Mouse (Mus musculus): Measurements from ENCODE around the gene Mlip. TPM values are rescaled to one million over a fixed set of nuclear protein-coding genes. Genes with fewer than 3 reads are reported as not detected.
"Not testable (repeated sequence)": the region's sequence is repeated elsewhere in the genome, so short reads cannot be mapped to it uniquely, and the experiment has no call there.

The Mlip gene
- polyA plus RNA-seq, 1 experiment = not detected

GRCm38 (mm10) chr9:77161764-77162163 lies 191.0 kb downstream of the Mlip start:
- 74% methylated on average over 5 of the region's 5 CpGs for WGBS
- no peaks in the 10 kb centered on the region for H3K4me1 ChIP-seq (ENCODE audit: control insufficient read depth, insufficient read depth, low read length)

GRCm38 (mm10) chr9:77160277-77160926 lies 192.4 kb downstream of the Mlip start:
- 80% methylated on average over 4 of the region's 4 CpGs for WGBS
- no peaks in the 10 kb centered on the region for H3K4me1 ChIP-seq (ENCODE audit: control insufficient read depth, insufficient read depth, low read length)
- H3K27ac ChIP-seq (ENCODE audit: control insufficient read depth, insufficient read depth, low read depth, low read length, poor library complexity) = no peak overlapping the region
- H3K4me3 ChIP-seq (replicated peaks; ENCODE audit: control insufficient read depth, low read depth, low read length) = no peak overlapping the region
- TF ChIP-seq CTCF (IDR thresholded peaks at IDR 0.05; ENCODE audit: control insufficient read depth, insufficient read depth, low read length) = no peak
- no peak for TF ChIP-seq POLR2A (IDR thresholded peaks at IDR 0.05; ENCODE audit: borderline replicate concordance, control insufficient read depth, low read depth, low read length)

More at GRCm38 (mm10) chr9:77161764-77162163, 191.0 kb downstream of the Mlip start:
- no peak overlapping the region for H3K27ac ChIP-seq (ENCODE audit: control insufficient read depth, insufficient read depth, low read depth, low read length, poor library complexity)
- TF ChIP-seq CTCF (IDR thresholded peaks at IDR 0.05; ENCODE audit: control insufficient read depth, insufficient read depth, low read length) (no peak), POLR2A (IDR thresholded peaks at IDR 0.05; ENCODE audit: borderline replicate concordance, control insufficient read depth, low read depth, low read length) (no peak)
- H3K4me3 ChIP-seq (replicated peaks; ENCODE audit: control insufficient read depth, low read depth, low read length) = no peak overlapping the region

- Histone ChIP-seq H3K4me1 (ENCODE audit: control insufficient read depth, insufficient read depth, low read length) (no peaks in the 10 kb centered on the region), H3K4me3 (replicated peaks; ENCODE audit: control insufficient read depth, low read depth, low read length) (no peak overlapping the region), H3K27ac (ENCODE audit: control insufficient read depth, insufficient read depth, low read depth, low read length, poor library complexity) (no peak overlapping the region)
- 84% methylated on average over 3 of the region's 3 CpGs for WGBS
- TF ChIP-seq POLR2A (IDR thresholded peaks at IDR 0.05; ENCODE audit: borderline replicate concordance, control insufficient read depth, low read depth, low read length) = no peak
- no peak for TF ChIP-seq CTCF (IDR thresholded peaks at IDR 0.05; ENCODE audit: control insufficient read depth, insufficient read depth, low read length)
Observed at GRCm38 (mm10) chr9:77148518-77149257, 204.1 kb downstream of the Mlip start.

- WGBS = 82% methylated on average over 1 of the region's 1 CpGs
- no peak overlapping the region for H3K27ac ChIP-seq (ENCODE audit: control insufficient read depth, insufficient read depth, low read depth, low read length, poor library complexity)
- H3K4me3 ChIP-seq (replicated peaks; ENCODE audit: control insufficient read depth, low read depth, low read length) = no peak overlapping the region
- no peak for TF ChIP-seq CTCF (IDR thresholded peaks at IDR 0.05; ENCODE audit: control insufficient read depth, insufficient read depth, low read length)
- TF ChIP-seq POLR2A (IDR thresholded peaks at IDR 0.05; ENCODE audit: borderline replicate concordance, control insufficient read depth, low read depth, low read length) = no peak
- no peaks in the 10 kb centered on the region for H3K4me1 ChIP-seq (ENCODE audit: control insufficient read depth, insufficient read depth, low read length)
Observed at GRCm38 (mm10) chr9:77119735-77120134, 233.0 kb downstream of the Mlip start.

- no peak overlapping the region for H3K4me3 ChIP-seq (replicated peaks; ENCODE audit: control insufficient read depth, low read depth, low read length)
- WGBS = 62% methylated on average over 1 of the region's 1 CpGs
- no peaks in the 10 kb centered on the region for H3K4me1 ChIP-seq (ENCODE audit: control insufficient read depth, insufficient read depth, low read length)
- no peak for TF ChIP-seq CTCF (IDR thresholded peaks at IDR 0.05; ENCODE audit: control insufficient read depth, insufficient read depth, low read length)
- TF ChIP-seq POLR2A (IDR thresholded peaks at IDR 0.05; ENCODE audit: borderline replicate concordance, control insufficient read depth, low read depth, low read length) = no peak
- H3K27ac ChIP-seq (ENCODE audit: control insufficient read depth, insufficient read depth, low read depth, low read length, poor library complexity) = no peak overlapping the region
Observed at GRCm38 (mm10) chr9:77096886-77097285, 255.9 kb downstream of the Mlip start.

GRCm38 (mm10) chr9:77083221-77083620 lies 269.5 kb downstream of the Mlip start:
- not testable (repeated sequence) for H3K4me1 ChIP-seq (ENCODE audit: control insufficient read depth, insufficient read depth, low read length); H3K27ac ChIP-seq (ENCODE audit: control insufficient read depth, insufficient read depth, low read depth, low read length, poor library complexity); H3K4me3 ChIP-seq (replicated peaks; ENCODE audit: control insufficient read depth, low read depth, low read length)
- WGBS = 89% methylated on average over 1 of the region's 1 CpGs

- WGBS = 64% methylated on average over 2 of the region's 2 CpGs
- H3K27ac ChIP-seq (ENCODE audit: control insufficient read depth, insufficient read depth, low read depth, low read length, poor library complexity) = no peak overlapping the region
Observed at GRCm38 (mm10) chr9:77071676-77072075, 281.1 kb downstream of the Mlip start.

GRCm38 (mm10) chr9:77056611-77057010 lies 296.2 kb downstream of the Mlip start:
- 57% methylated on average over 4 of the region's 4 CpGs for WGBS
- Histone ChIP-seq H3K27ac (ENCODE audit: control insufficient read depth, insufficient read depth, low read depth, low read length, poor library complexity) (no peak overlapping the region), H3K4me3 (replicated peaks; ENCODE audit: control insufficient read depth, low read depth, low read length) (no peak overlapping the region), H3K4me1 (ENCODE audit: control insufficient read depth, insufficient read depth, low read length) (no peaks in the 10 kb centered on the region)
- TF ChIP-seq CTCF (IDR thresholded peaks at IDR 0.05; ENCODE audit: control insufficient read depth, insufficient read depth, low read length) = no peak
- no peak for TF ChIP-seq POLR2A (IDR thresholded peaks at IDR 0.05; ENCODE audit: borderline replicate concordance, control insufficient read depth, low read depth, low read length)

More at GRCm38 (mm10) chr9:77071676-77072075, 281.1 kb downstream of the Mlip start:
- Histone ChIP-seq H3K4me1 (ENCODE audit: control insufficient read depth, insufficient read depth, low read length) (no peaks in the 10 kb centered on the region), H3K4me3 (replicated peaks; ENCODE audit: control insufficient read depth, low read depth, low read length) (no peak overlapping the region)
- TF ChIP-seq CTCF (IDR thresholded peaks at IDR 0.05; ENCODE audit: control insufficient read depth, insufficient read depth, low read length) = no peak
- no peak for TF ChIP-seq POLR2A (IDR thresholded peaks at IDR 0.05; ENCODE audit: borderline replicate concordance, control insufficient read depth, low read depth, low read length)
